Mouse (Mus musculus) adrenal gland, postnatal 4 days (tissue): ENCODE measurements at regions not wholly inside any gene's neighbourhood (a gene's known extent, or its start where the extent isn't known, plus 50 kb on each side); places are given as distances from the start of the nearest gene placed in this dataset.

Source experiments
- DNase-seq, 2 experiments: peaks; one replicate each; pipeline ENCODE4 v3.0.0; 2021 to 2022; ENCODE audit warnings: low spot score in 2 of 2, mixed read lengths in 2 of 2

- no peak for DNase-seq
Measured at GRCm38 (mm10) chr17:4785281-4785839, 208.8 kb upstream of the Arid1b start.

- no peak for DNase-seq
Measured at GRCm38 (mm10) chr17:4786524-4786923, 207.6 kb upstream of the Arid1b start.

- no peak for DNase-seq
Measured at GRCm38 (mm10) chr17:4791873-4792272, 202.3 kb upstream of the Arid1b start.

- no peak for DNase-seq
Measured at GRCm38 (mm10) chr17:4796241-4796640, 197.9 kb upstream of the Arid1b start.

GRCm38 (mm10) chr17:4804013-4804412, 190.1 kb upstream of the Arid1b start:
- no peak for DNase-seq

- peak; percentile 31 to 47 for DNase-seq
Measured at GRCm38 (mm10) chr17:4806051-4806450, 188.1 kb upstream of the Arid1b start.

GRCm38 (mm10) chr17:4808926-4809325, 185.2 kb upstream of the Arid1b start:
- DNase-seq = no peak

- DNase-seq = no peak
Measured at GRCm38 (mm10) chr17:4813232-4813631, 180.9 kb upstream of the Arid1b start.

GRCm38 (mm10) chr17:4813666-4814065, 180.5 kb upstream of the Arid1b start:
- DNase-seq = no peak

- no peak for DNase-seq
Measured at GRCm38 (mm10) chr17:4825221-4825895, 168.8 kb upstream of the Arid1b start.

- peak in 1 of 2 experiments; percentile 35 for DNase-seq
Measured at GRCm38 (mm10) chr17:4834065-4834464, 160.1 kb upstream of the Arid1b start.

GRCm38 (mm10) chr17:4834571-4834970, 159.6 kb upstream of the Arid1b start:
- DNase-seq = no peak

GRCm38 (mm10) chr17:4835065-4835705, 158.9 kb upstream of the Arid1b start:
- DNase-seq = no peak

GRCm38 (mm10) chr17:4840123-4840522, 154.0 kb upstream of the Arid1b start:
- DNase-seq = no peak

- DNase-seq = no peak
Measured at GRCm38 (mm10) chr17:4858304-4858703, 135.8 kb upstream of the Arid1b start.

GRCm38 (mm10) chr17:4864901-4865300, 129.2 kb upstream of the Arid1b start:
- DNase-seq = no peak

GRCm38 (mm10) chr17:4865621-4866020, 128.5 kb upstream of the Arid1b start:
- no peak for DNase-seq

- DNase-seq = no peak
Measured at GRCm38 (mm10) chr17:4866026-4866896, 127.9 kb upstream of the Arid1b start.

GRCm38 (mm10) chr17:4867083-4867482, 127.0 kb upstream of the Arid1b start:
- DNase-seq = no peak

GRCm38 (mm10) chr17:4867754-4868445, 126.2 kb upstream of the Arid1b start:
- peak; percentile 44 to 62 for DNase-seq

GRCm38 (mm10) chr17:4868446-4868825, 125.7 kb upstream of the Arid1b start:
- no peak for DNase-seq
